Mouse (Mus musculus) myocyte (in vitro differentiated cells): ENCODE results near the gene Tada1.

Source experiments
- POLR2A ChIP-seq: IDR thresholded peaks from one replicate; pipeline ENCODE4 v1.6.1; 2011; ENCODE audit warnings: low read depth, mild to moderate bottlenecking, control low read depth, moderate library complexity; ENCODE audit not compliant: insufficient read length
- USF1 ChIP-seq: IDR thresholded peaks from one replicate; pipeline ENCODE4 v1.6.1; 2011; ENCODE audit warnings: low read depth, mild to moderate bottlenecking, control low read depth, moderate library complexity

GRCm38 (mm10) chr1:166362659-166363058 is 16.2 kb upstream of the Tada1 start:
- no peak for TF ChIP-seq USF1
- TF ChIP-seq POLR2A: no peak
